Mouse (Mus musculus) liver, embryonic 14.5 days (tissue): ENCODE measurements around the gene Inip. TPM values are rescaled to one million over a fixed set of nuclear protein-coding genes. Genes with fewer than 3 reads are reported as not detected.

Experiments used
- ATAC-seq: fragments of 200-750 bp; cut with Nextera tagmentation; 2 replicates; pipeline ENCODE4 v1.8.0; 2017; ENCODE audit warnings: moderate number of reproducible peaks, mild to moderate bottlenecking, moderate library complexity; ENCODE audit not compliant: insufficient read depth
- DNase-seq, 3 experiments: peaks; one replicate each; pipeline ENCODE4 v3.0.0-alpha.2; 2012 to 2013; ENCODE audit warnings: low read depth in 3 of 3, low spot score in 3 of 3
- H3K27ac ChIP-seq: fragments of 300-500 bp; sonication (generic); 2 replicates; pipeline ENCODE4 v1.5.1; 2014; ENCODE audit warnings: moderate library complexity, mild to moderate bottlenecking, control low read depth, inconsistent platforms
- H3K27me3 ChIP-seq: fragments of 300-500 bp; sonication (generic); 2 replicates; pipeline ENCODE4 v1.6.1; 2014; ENCODE audit warnings: mild to moderate bottlenecking, low read length, moderate library complexity; ENCODE audit not compliant: control insufficient read depth, insufficient read depth
- H3K36me3 ChIP-seq: fragments of 300-500 bp; sonication (generic); replicated peaks from 2 replicates; pipeline ENCODE4 v1.6.1; 2014; ENCODE audit warnings: low read depth; ENCODE audit not compliant: control insufficient read depth, insufficient read depth
- H3K4me1 ChIP-seq, 2 experiments: fragments of 200-500 bp in 1 of 2; fragments of 300-500 bp in 1 of 2; sonication (generic) in 1 of 2; replicated peaks; 2 replicates each; pipeline ENCODE4 v1.6.1; 2012 to 2014; ENCODE audit warnings: antibody characterized with exemption in 1 of 2, inconsistent platforms in 1 of 2, low read length in 1 of 2; ENCODE audit not compliant: control insufficient read depth in 2 of 2, insufficient read depth in 2 of 2
- H3K4me2 ChIP-seq: fragments of 300-500 bp; sonication (generic); 2 replicates; pipeline ENCODE4 v1.6.1; 2014; ENCODE audit warnings: low read depth, mild to moderate bottlenecking, control low read depth, moderate library complexity
- H3K4me3 ChIP-seq, 2 experiments: fragments of 200-500 bp in 1 of 2; fragments of 300-500 bp in 1 of 2; sonication (generic) in 1 of 2; 2 replicates each; pipeline ENCODE4 v1.5.1; 2012 to 2014; ENCODE audit warnings: low read depth in 2 of 2, low read length in 2 of 2, mild to moderate bottlenecking in 2 of 2, control low read depth in 1 of 2, inconsistent platforms in 1 of 2, moderate library complexity in 1 of 2; ENCODE audit not compliant: insufficient read depth in 1 of 2
- H3K9ac ChIP-seq: fragments of 300-500 bp; sonication (generic); replicated peaks from 2 replicates; pipeline ENCODE4 v1.6.1; 2014; ENCODE audit warnings: mild to moderate bottlenecking, control low read depth, moderate library complexity
- H3K9me3 ChIP-seq: fragments of 300-500 bp; sonication (generic); 2 replicates; pipeline ENCODE4 v1.6.1; 2016; ENCODE audit warnings: low read length, mixed read lengths; ENCODE audit not compliant: control insufficient read depth
- CTCF ChIP-seq: IDR thresholded peaks from 2 replicates; pipeline ENCODE4 v1.5.1; 2016; ENCODE audit warnings: antibody characterized with exemption, low read depth, control low read depth
- EP300 ChIP-seq: IDR thresholded peaks from 2 replicates; pipeline ENCODE4 v1.6.1; 2016; ENCODE audit warnings: antibody characterized with exemption, low read depth
- WGBS: fragments of 180-500 bp; shearing (Covaris S2); extraction: QIAGEN DNeasy Blood & Tissue Kit; methylation state at CpG from one replicate; pipeline ENCODE4 v1.1.7; 2014; ENCODE audit not compliant: insufficient replicate concordance; 5-methylcytosine and 5-hydroxymethylcytosine counted together
- polyA plus RNA-seq, 2 experiments: library from polyadenylated mRNA; depleted of rRNA in 1 of 2; stranded (reverse) in 1 of 2; unstranded in 1 of 2; fragments of >200 nt; fragmentation: Nextera tagmentation in 1 of 2; extraction: Ambion mirVana in 1 of 2; gene quantifications; 2 replicates each; pipeline versions ENCODE4 v1.2.1 to v1.2.3; 2012 to 2014

Gene Inip
- polyA plus RNA-seq, 2 experiments: 8.1 to 16.7 TPM

- Histone ChIP-seq H3K4me3 (no peak overlapping the region), H3K4me1 (peaks cover 0 to 8% of the 10 kb centered on the region in 2 experiments; a peak in 2 of 4 replicates), H3K27ac (no peak overlapping the region), H3K36me3 (no peaks in the 10 kb centered on the region), H3K9ac (no peak overlapping the region), H3K4me2 (no peak overlapping the region), H3K9me3 (no peaks in the 10 kb centered on the region), H3K27me3 (no peaks in the 10 kb centered on the region)
- ATAC-seq (no peak), DNase-seq (no peak)
- no peak for TF ChIP-seq CTCF
- TF ChIP-seq EP300: no peak
- WGBS: 29% methylated on average over 7 of the region's 7 CpGs
Measured at GRCm38 (mm10) chr4:59837659-59838058, 36.3 kb upstream of the Inip start.

DNA sequence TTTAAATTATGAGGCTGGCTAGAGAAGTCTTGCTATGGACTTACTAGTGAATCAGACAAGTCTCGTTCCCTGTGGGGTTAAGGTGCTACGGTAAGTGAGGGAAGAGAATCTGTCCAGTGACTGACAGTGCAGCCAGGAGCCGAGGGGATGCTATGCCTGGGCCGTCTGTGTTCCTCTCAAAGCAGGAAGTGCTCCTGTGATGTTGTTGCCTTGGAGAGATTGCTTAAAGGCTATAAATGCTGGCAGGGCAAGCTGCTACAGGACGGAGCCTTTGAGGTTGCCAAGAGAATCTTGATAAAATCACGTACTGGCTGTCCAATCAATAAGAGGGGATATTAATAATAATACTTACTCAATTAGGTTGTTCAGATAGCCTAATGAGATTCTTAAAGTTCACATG lies 31.4 kb upstream of the Inip start:
- H3K9ac ChIP-seq: no peak overlapping the region
- ATAC-seq: no peak
- H3K9me3 ChIP-seq: no peaks in the 10 kb centered on the region
- no peaks in the 10 kb centered on the region for H3K27me3 ChIP-seq
- no peak overlapping the region for H3K4me3 ChIP-seq
- DNase-seq: no peak
- no peak overlapping the region for H3K27ac ChIP-seq
- no peaks in the 10 kb centered on the region for H3K36me3 ChIP-seq
- peaks cover 0 to 3% of the 10 kb centered on the region in 2 experiments; a peak in 2 of 4 replicates for H3K4me1 ChIP-seq
- no peak overlapping the region for H3K4me2 ChIP-seq
- 58% methylated on average over 6 of the region's 6 CpGs for WGBS
- TF ChIP-seq EP300 (no peak), CTCF (no peak)

GRCm38 (mm10) chr4:59831038-59831437 lies 29.6 kb upstream of the Inip start:
- WGBS: 80% methylated on average over 5 of the region's 5 CpGs
- peaks cover 0 to 3% of the 10 kb centered on the region in 2 experiments; a peak in 2 of 4 replicates for H3K4me1 ChIP-seq
- H3K4me3 ChIP-seq: no peak overlapping the region
- H3K27ac ChIP-seq: no peak overlapping the region
- TF ChIP-seq CTCF: no peak
- no peak for TF ChIP-seq EP300
- no peak overlapping the region for H3K4me2 ChIP-seq
- H3K9ac ChIP-seq: no peak overlapping the region
- ATAC-seq (no peak), DNase-seq (no peak)
- H3K27me3 ChIP-seq: no peaks in the 10 kb centered on the region
- no peaks in the 10 kb centered on the region for H3K36me3 ChIP-seq
- H3K9me3 ChIP-seq: no peaks in the 10 kb centered on the region

DNA sequence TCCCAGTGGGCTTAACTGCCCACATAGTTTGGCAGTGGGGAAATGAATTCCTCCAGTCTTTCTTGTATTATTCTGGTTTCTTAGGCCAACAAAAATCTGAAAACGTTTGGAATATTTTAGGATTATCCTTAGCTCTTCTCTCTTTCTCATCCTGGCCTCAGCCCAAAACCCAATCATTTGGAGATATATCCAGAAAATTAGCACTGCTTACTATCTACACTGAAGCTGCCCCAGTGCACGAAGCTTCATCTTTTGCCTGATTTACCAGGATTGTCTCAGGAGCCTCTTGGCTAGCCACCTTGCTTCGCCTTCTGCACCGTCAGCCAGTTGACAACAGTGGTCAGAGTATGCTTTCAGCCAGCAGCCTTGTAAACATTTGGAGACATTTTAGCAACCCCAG lies 27.7 kb upstream of the Inip start:
- 72% methylated on average over 4 of the region's 4 CpGs for WGBS
- no peak overlapping the region for H3K9ac ChIP-seq
- no peaks in the 10 kb centered on the region for H3K36me3 ChIP-seq
- no peak overlapping the region for H3K4me3 ChIP-seq
- TF ChIP-seq EP300 (no peak), CTCF (no peak)
- no peaks in the 10 kb centered on the region for H3K9me3 ChIP-seq
- no peaks in the 10 kb centered on the region for H3K27me3 ChIP-seq
- H3K27ac ChIP-seq: no peak overlapping the region
- no peak for DNase-seq
- H3K4me2 ChIP-seq: no peak overlapping the region
- peaks cover 0 to 15% of the 10 kb centered on the region in 2 experiments; a peak in 2 of 4 replicates for H3K4me1 ChIP-seq
- ATAC-seq: no peak

- TF ChIP-seq CTCF (no peak), EP300 (no peak)
- 77% methylated on average over 5 of the region's 5 CpGs for WGBS
- DNase-seq: no peak
- Histone ChIP-seq H3K4me3 (no peak overlapping the region), H3K4me1 (peaks cover 0 to 15% of the 10 kb centered on the region in 2 experiments; a peak in 2 of 4 replicates), H3K9me3 (no peaks in the 10 kb centered on the region), H3K27me3 (no peaks in the 10 kb centered on the region), H3K36me3 (no peaks in the 10 kb centered on the region), H3K4me2 (no peak overlapping the region), H3K27ac (no peak overlapping the region), H3K9ac (no peak overlapping the region)
- no peak for ATAC-seq
Measured at GRCm38 (mm10) chr4:59826381-59826780, 25.0 kb upstream of the Inip start.
